Mouse (Mus musculus): ENCODE results near the gene Sytl5.

The Sytl5 gene

GRCm38 (mm10) chrX:9885322-9885721 lies at the start of gene Sytl5:
Gene Sytl5 (plus strand): TSS chrX:9885622.
- DNase-seq (ENCODE audit: extremely low spot score, low read depth, low spot score), result no peak

- DNase-seq (ENCODE audit: extremely low spot score, low read depth, low spot score), result no peak
These were observed 38.8 kb upstream of the Sytl5 start, which contains the start of gene Hypm for GRCm38 (mm10) chrX:9846628-9847027. Gene Hypm (plus strand): TSS chrX:9846928.

- DNase-seq (ENCODE audit: extremely low spot score, low read depth, low spot score), result no peak
These were observed 36.0 kb upstream of the Sytl5 start, which contains the start of gene H2al3 for GRCm38 (mm10) chrX:9849403-9849802. Gene H2al3 (plus strand): TSS chrX:9849703.

GRCm38 (mm10) chrX:9861859-9862258 lies 23.6 kb upstream of the Sytl5 start:
- no peak for DNase-seq (ENCODE audit: extremely low spot score, low read depth, low spot score)

GRCm38 (mm10) chrX:9875519-9875918 lies 9.9 kb upstream of the Sytl5 start:
- DNase-seq (ENCODE audit: extremely low spot score, low read depth, low spot score), result no peak

GRCm38 (mm10) chrX:9909572-9909971 lies 24.1 kb downstream of the Sytl5 start:
- DNase-seq (ENCODE audit: extremely low spot score, low read depth, low spot score), result no peak

GRCm38 (mm10) chrX:9933839-9934238 lies 48.4 kb downstream of the Sytl5 start:
- no peak for DNase-seq (ENCODE audit: extremely low spot score, low read depth, low spot score)

- no peak for DNase-seq (ENCODE audit: extremely low spot score, low read depth, low spot score)
These were observed 98.8 kb downstream of the Sytl5 start for GRCm38 (mm10) chrX:9984094-9984669.

GRCm38 (mm10) chrX:10000718-10001117 lies 115.3 kb downstream of the Sytl5 start:
- DNase-seq (ENCODE audit: extremely low spot score, low read depth, low spot score), result no peak

- DNase-seq (ENCODE audit: extremely low spot score, low read depth, low spot score), result no peak
These were observed 120.5 kb downstream of the Sytl5 start for GRCm38 (mm10) chrX:10005946-10006345.

GRCm38 (mm10) chrX:10007675-10008270 lies 122.4 kb downstream of the Sytl5 start:
- DNase-seq (ENCODE audit: extremely low spot score, low read depth, low spot score), result no peak

- no peak for DNase-seq (ENCODE audit: extremely low spot score, low read depth, low spot score)
These were observed 124.8 kb downstream of the Sytl5 start for GRCm38 (mm10) chrX:10010202-10010601.

GRCm38 (mm10) chrX:10034666-10035065 lies 149.2 kb downstream of the Sytl5 start:
- DNase-seq (ENCODE audit: extremely low spot score, low read depth, low spot score), result no peak

All from hindlimb bud, embryonic 11.5 days (tissue).